Mouse (Mus musculus): Measurements from ENCODE around the gene Mtmr11. TPM values are rescaled to one million over a fixed set of nuclear protein-coding genes. Genes with fewer than 3 reads are reported as not detected.

Mtmr11 gene
- 10 to 100 TPM; 15.0 to 22.2 TPM for total RNA-seq (2021)
- long read RNA-seq, experiment 1, transcript Mtmr11-201 (17 exons, 2,778 nt), result major isoform, 5 of 13 reads
- long read RNA-seq, experiment 1, partial matches to known transcripts, result 2 of 13 reads
- long read RNA-seq, experiment 1, other reads (novel, unspliced or antisense), result 5 of 13 reads
- long read RNA-seq, experiment 2, transcript Mtmr11-201 (17 exons, 2,778 nt), result major isoform, 11 of 37 reads
- long read RNA-seq, experiment 2, partial matches to known transcripts, result 6 of 37 reads
- long read RNA-seq, experiment 2, other reads (novel, unspliced or antisense), result 20 of 37 reads

GRCm38 (mm10) chr3:96161869-96162840 lies at the start of gene Mtmr11:
Gene Mtmr11, plus strand, starts transcription at chr3:96162004.
- no peak for DNase-seq (ENCODE audit: low spot score in 2 of 2)

GRCm38 (mm10) chr3:96113251-96113650 lies 48.6 kb upstream of the Mtmr11 start:
- DNase-seq (ENCODE audit: low spot score in 2 of 2), result no peak

DNA sequence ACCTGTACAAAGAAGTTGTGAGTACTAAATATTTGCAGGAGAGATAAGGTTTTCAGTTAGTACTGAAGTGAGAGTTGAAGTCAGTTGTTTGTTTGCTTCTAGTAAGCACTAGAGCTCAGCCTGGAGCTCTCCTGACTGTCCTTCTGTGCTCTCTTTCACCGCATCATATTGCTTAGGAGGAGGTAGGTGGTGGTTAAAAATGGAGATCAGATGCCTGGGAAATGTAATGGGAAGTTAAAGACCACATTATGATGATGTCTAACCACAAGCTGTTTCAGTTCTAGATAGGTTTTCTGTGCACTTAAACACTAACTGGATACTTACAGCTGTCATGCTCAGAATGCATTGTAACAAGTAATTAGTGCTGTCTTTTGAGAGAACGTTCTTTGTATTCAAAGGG lies 43.7 kb upstream of the Mtmr11 start:
- no peak for DNase-seq (ENCODE audit: low spot score in 2 of 2)

DNA sequence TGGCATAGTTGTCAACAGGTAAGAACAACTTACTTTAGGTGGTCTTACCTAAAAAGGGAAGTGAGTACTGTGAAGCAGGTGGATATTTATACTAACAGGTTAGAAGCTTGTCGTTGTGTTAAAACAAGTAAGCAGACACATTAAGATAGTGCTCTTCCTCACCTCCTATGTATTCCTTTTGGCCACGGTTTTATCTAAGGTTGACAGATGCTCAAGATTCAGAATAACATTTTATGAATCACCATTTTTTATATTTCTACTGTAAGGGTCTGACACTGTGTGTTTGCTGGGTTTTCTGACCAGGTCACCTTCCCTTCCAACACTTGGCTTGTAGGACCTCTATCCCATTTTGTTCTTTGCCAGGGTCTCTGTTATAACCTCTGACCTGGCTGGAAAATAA lies 43.1 kb upstream of the Mtmr11 start:
- DNase-seq (ENCODE audit: low spot score in 2 of 2), result no peak

GRCm38 (mm10) chr3:96124235-96124634 lies 37.6 kb upstream of the Mtmr11 start:
- no peak for DNase-seq (ENCODE audit: low spot score in 2 of 2)

DNA sequence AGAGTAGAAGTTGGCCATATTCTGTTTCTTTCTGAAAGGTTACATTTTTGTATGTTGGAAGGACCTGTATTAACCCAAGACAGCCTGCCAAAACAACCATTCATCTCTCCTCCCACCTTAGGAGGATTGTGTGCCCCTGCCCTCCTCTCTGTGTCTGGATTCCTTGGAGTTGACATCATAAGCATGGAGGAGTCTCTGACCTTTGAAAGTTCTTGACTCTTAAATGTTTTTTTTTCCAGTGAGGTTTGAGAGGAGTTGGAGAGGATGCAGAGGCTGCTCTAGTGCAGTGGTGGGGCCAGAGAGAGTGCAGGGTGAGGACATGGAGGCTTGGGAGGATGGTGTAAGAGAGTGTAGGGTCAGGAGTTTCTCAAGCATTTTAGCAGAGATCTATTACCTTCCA lies 33.7 kb upstream of the Mtmr11 start:
- no peak for DNase-seq (ENCODE audit: low spot score in 2 of 2)

DNA sequence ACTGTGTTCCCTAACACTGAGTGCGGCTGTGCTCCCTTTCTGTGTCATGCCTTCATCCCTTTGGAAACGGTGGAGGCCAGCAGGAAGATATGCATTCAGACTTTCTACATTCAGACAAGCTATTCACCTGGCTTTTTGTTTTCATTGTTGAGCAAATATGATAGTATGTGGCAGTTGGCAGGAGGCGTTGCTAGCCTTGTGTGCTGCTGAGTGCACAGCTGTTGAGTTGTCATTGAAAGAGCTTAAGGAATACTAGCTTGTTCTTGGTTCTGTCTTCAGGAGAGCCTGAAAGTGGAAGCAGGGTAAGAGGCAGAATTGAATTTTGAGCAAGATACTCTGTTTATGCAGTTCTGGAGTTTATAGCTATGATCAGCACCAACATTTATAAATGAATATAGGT lies 29.3 kb upstream of the Mtmr11 start:
- no peak for DNase-seq (ENCODE audit: low spot score in 2 of 2)

DNA sequence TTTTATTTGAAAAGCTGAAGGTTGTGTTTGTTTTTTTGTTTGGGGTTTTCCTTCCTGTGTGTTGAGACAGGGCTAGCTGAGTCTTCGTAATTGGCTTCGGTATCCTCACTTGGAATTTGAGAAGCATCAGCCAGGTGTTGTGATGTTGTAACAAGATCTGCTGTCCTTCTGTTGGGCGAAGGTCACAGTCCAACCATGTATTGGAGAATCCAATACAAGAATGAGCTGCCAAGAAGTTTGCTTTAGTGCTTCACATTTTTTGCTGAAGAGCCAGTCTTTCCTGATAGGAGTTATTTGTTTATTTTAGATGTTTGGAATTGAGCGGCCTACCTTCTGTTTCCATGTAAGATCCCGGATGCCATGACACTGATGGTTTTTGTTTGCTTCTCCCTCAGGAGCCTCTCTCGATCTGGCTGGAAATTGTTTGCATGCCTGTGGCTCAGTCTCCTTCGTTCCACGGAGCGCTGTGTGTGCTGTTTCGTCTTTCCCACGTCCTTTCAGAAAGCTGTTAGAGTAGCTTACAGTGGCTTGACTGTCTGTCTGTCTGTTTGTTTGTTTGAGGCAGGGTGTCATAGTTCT lies 28.4 kb upstream of the Mtmr11 start:
- DNase-seq (ENCODE audit: low spot score in 2 of 2), result no peak

DNA sequence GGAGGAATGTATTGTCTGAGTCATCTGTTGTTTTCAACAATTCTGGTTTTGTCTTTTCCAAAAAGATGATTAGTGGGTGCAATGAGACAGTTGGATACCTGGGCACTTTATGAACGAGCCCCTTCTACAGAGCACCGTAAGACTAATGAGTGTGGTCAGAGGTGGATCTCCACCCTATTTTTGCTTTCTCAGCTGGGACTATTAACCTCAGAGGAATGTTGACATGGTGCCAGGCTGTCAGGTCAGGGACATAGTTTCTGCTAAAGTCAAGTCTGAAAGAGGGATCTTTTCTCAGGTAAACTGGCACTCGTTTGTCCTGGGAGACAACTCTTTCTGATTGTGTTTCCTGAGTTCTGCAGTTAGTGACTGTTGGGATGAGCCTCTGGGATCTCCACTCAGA lies 26.8 kb upstream of the Mtmr11 start:
- DNase-seq (ENCODE audit: low spot score in 2 of 2), result no peak

DNA sequence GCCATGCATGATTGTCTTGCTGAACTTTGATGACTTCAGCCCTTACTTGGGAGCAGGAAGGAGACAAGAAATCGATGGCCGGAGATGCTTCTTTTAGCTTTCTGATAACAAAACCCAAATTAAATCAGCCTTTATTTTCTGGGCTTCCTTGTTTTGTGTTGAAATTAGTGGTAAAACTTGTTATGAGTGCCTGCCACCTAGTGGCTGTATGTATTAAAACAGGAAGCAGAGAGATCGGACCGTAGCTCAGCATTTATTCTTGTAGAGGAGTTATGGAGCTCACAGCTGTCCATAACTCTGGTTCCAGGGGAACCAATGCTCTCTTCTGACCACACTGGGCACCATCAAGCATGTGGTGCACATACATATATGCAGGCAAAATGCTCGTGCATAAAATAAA lies 13.9 kb upstream of the Mtmr11 start:
- no peak for DNase-seq (ENCODE audit: low spot score in 2 of 2)

DNA sequence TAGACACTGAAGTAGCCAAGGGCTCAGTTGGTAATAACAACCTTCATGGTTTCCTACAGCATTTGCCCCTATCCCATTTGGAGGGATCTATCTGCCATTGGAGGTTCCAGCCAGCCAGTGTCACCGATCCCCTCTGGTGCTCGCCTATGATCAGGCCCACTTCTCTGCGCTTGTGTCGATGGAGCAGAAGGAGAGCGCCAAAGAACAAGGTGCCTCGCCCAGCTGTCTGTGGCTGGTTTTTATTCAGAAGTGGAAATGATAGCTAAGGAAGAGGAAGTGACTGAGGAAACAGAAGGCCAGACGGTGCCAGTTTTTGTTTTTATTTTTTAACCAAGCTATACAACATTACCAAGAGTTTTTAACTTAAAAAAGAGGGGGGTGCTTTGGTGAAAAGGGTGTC lies 10.0 kb upstream of the Mtmr11 start:
- DNase-seq (ENCODE audit: low spot score in 2 of 2), result no peak

DNA sequence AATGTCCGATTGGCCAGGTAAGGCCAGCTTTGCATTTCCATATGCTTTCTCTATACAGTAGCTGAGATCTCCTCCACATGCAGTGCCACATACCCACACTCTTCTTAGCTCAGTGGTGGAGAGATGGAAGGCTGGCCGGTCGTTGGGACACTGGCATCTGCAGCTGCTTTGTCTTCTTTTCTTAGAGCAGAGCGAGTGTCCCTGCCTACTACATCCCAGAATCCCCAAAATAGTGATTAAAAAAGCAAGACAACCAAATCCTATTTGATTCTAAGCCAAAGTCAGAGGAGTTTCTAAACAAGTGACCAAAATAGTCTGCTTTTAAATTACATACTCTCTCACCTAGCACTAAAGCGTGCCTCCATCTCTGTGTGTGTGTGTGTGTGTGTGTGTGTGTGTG lies 9.2 kb upstream of the Mtmr11 start:
- no peak for DNase-seq (ENCODE audit: low spot score in 2 of 2)

DNA sequence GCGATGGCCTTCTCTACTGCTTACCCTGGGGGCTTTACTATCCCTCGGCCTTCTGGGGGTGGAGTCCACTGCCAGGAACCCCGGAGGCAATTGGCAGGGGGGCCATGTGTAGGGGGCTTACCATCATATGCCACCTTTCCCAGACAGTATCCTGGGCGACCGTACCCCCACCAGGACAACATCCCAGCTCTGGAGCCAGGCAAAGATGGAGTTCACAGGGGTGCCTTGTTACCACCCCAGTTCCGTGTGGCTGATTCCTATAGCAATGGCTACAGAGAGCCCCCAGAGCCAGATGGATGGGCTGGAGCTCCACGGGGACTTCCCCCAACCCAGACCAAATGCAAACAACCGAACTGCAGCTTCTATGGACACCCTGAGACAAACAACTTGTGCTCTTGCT lies 6.3 kb upstream of the Mtmr11 start:
- DNase-seq (ENCODE audit: low spot score in 2 of 2), result no peak

DNA sequence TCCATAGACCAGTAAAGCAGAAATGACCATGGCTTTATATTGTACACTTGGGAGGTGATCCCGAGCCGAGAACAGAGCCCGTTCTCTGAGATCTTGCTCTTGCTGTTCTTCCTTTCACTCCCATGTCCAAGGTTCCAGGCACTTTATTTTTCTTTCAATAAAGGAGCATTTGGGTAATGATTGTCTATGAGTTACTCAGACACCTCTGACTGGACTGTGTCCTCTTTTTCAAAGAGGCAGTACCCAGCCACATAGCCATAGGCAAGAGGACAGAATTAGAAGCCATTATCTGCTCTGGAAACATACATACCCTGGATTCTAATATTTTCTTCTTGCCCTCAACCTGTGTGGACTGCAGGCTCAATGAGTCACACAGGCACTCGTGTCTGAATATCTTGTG lies 2.0 kb upstream of the Mtmr11 start:
- no peak for DNase-seq (ENCODE audit: low spot score in 2 of 2)

GRCm38 (mm10) chr3:96160222-96160802 lies 1.5 kb upstream of the Mtmr11 start:
- DNase-seq (ENCODE audit: low spot score in 2 of 2), result no peak

DNA sequence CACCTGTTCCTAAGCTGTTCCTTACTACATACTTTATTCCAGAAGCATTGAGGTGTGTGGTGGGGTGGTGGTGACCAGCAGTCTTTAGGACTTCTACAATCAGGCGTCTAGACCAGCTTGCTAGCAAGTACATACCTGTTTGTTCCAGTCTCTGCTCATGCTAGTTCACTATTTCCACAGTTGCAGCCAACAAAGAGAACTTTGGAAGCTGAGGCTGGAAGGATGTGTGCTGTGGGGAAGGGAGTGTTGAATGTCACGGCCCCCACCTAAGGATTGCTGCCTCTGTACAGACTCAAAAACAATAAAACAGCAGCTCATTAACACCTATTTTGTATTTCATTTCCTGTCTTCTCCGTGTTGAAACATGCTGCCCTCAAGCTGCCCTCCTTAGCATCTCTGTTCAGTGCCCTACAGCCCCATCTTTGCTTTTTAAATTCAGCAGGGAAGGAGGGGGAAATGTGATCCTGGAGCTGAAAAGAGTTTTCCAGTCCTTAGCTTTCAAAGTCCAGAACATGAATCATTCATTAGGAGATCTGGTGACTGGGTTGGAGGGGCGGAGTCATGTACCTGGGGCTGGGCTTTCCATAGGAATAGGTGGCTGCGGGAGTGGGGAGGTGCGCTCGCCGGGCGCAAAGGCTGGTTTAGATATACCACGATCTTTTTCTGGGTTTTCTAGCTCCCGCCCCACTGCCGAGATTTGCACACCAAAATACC lies 844 bp upstream of the Mtmr11 start:
- no peak for DNase-seq (ENCODE audit: low spot score in 2 of 2)

DNA sequence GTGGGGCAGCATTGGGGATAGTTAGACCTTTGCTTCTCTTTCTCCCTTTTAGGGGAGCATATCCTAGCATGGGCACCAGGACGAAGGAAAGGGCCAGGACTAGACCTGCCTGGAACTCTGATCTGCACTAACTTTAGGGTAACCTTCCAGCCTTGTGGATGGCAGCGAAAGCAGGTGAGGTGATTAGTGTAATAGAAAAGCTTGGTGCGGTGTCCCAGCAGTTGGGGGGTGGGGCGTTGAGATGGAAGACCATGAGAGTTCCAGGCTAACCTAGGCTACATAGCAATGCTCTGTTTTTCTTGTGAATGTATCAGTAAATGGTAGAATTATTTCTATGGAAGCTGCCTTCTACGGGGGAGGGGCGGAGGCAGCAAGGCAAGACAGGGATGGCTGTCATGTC lies 1.2 kb downstream of the Mtmr11 start:
- DNase-seq (ENCODE audit: low spot score in 2 of 2), result no peak

DNA sequence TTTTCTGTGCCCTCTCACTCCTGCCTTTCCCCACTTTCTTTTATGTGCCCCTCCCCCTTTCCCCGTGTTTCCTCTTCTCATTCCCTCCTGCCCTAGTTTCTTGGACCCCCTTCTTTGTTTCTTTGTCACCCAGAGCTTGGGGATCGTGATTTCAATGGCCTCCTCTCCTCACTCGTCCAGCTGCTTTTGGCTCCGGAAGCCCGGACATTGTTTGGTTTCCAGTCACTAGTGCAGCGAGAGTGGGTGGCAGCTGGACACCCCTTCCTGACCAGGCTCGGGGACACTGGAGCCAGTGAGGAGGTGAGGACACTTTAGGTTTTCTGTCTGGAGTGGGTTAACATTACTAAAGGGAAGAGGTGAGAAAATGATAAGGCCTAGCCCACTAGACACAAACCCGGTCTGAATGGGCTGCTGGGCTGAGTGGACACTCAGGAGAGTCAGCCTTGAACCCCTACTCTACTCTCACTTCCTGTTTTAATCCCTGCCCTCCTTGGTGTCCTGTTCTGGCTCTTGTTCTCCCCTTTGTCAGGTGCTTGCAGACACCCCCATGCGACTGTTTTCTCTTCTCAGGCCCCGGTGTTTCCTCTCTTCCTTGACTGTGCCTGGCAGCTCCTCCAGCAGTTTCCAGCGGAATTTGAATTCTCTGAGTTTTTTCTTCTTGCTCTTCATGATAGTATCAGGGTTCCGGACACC lies 6.8 kb downstream of the Mtmr11 start:
- DNase-seq (ENCODE audit: low spot score in 2 of 2), result no peak

- DNase-seq (ENCODE audit: low spot score in 2 of 2), result no peak
Observed at GRCm38 (mm10) chr3:96170276-96170675, 8.5 kb downstream of the Mtmr11 start.

GRCm38 (mm10) chr3:96170976-96171545 lies 9.3 kb downstream of the Mtmr11 start:
- DNase-seq (ENCODE audit: low spot score in 2 of 2), result no peak
